Mouse (Mus musculus) G1E (cell line): ENCODE data around the gene Rdh5. TPM values are rescaled to one million over a fixed set of nuclear protein-coding genes. Genes with fewer than 3 reads are reported as not detected.

Source experiments
- ATAC-seq: 2 replicates; pipeline ENCODE4 v1.8.0; 2016; ENCODE audit warnings: mild to moderate bottlenecking; ENCODE audit not compliant: insufficient number of reproducible peaks, poor library complexity, low FRiP score, severe bottlenecking; ENCODE audit errors: extremely low read depth
- DNase-seq: peaks from one replicate; pipeline ENCODE4 v3.0.0; 2012; ENCODE audit warnings: low spot score
- H3K27me3 ChIP-seq: 2 replicates; pipeline ENCODE4 v1.6.1; 2012; ENCODE audit warnings: mild to moderate bottlenecking, low read length, inconsistent platforms; ENCODE audit not compliant: insufficient read depth
- H3K36me3 ChIP-seq: replicated peaks from 2 replicates; pipeline ENCODE3; 2012; ENCODE audit warnings: mild to moderate bottlenecking, inconsistent platforms
- H3K4me1 ChIP-seq: 2 replicates; pipeline ENCODE4 v1.6.1; 2012; ENCODE audit warnings: low read depth, low read length, inconsistent platforms, mixed read lengths; ENCODE audit not compliant: insufficient read depth
- H3K4me3 ChIP-seq: 2 replicates; pipeline ENCODE4 v1.5.1; 2012; ENCODE audit warnings: low read depth, mild to moderate bottlenecking, inconsistent platforms, low read length, moderate library complexity, mixed read lengths
- H3K9me3 ChIP-seq: replicated peaks from 2 replicates; pipeline ENCODE4 v1.6.1; 2012; ENCODE audit warnings: inconsistent platforms
- CTCF ChIP-seq: IDR thresholded peaks from 2 replicates; pipeline ENCODE4 v1.5.1; 2012; ENCODE audit warnings: low read depth, low read length, inconsistent platforms, mixed read lengths
- GATA1 ChIP-seq: IDR thresholded peaks from 2 replicates; pipeline ENCODE4 v1.6.1; 2012; ENCODE audit warnings: borderline replicate concordance, low read length, inconsistent platforms, mixed read lengths
- GATA2 ChIP-seq: IDR thresholded peaks from 2 replicates; pipeline ENCODE4 v1.6.1; 2012; ENCODE audit warnings: low read depth, low read length, inconsistent platforms, borderline replicate concordance
- POLR2AphosphoS5 ChIP-seq: IDR thresholded peaks from 2 replicates; pipeline ENCODE4 v1.6.1; 2012; ENCODE audit warnings: low read depth, low read length, inconsistent platforms; ENCODE audit not compliant: insufficient replicate concordance
- TAL1 ChIP-seq: conservative IDR thresholded peaks from 2 replicates; pipeline ENCODE4 v1.6.1; 2012; ENCODE audit warnings: low read depth, low read length, inconsistent platforms, mixed read lengths
- polyA plus RNA-seq: library from polyadenylated mRNA; stranded (reverse); fragments of >175 nt; gene quantifications from 2 replicates; pipeline ENCODE4 v1.2.3, GENCODE M21; 2012
- total RNA-seq, 2 experiments: library from RNA; stranded (forward) in 1 of 2; stranded (reverse) in 1 of 2; fragments of 200-1000 nt in 1 of 2; fragments of >200 nt in 1 of 2; fragmentation: Nextera tagmentation in 1 of 2; gene quantifications; 2 replicates each; pipeline ENCODE4 v1.2.3; 2014 to 2017

Rdh5 gene
- total and polyA plus RNA-seq, 3 experiments, result 1.2 to 7.1 (median 2.6) TPM

- peak overlapping the region; percentile 90 for H3K4me3 ChIP-seq
- no peaks in the 10 kb centered on the region for H3K9me3 ChIP-seq
- no peaks in the 10 kb centered on the region for H3K27me3 ChIP-seq
- H3K4me1 ChIP-seq, result peaks cover 24% of the 10 kb centered on the region
- ATAC-seq, result no peak
- H3K36me3 ChIP-seq, result peaks cover 48% of the 10 kb centered on the region
- TF ChIP-seq GATA2 (no peak), TAL1 (no peak), CTCF (no peak), POLR2AphosphoS5 (no peak), GATA1 (no peak)
- no peak for DNase-seq
Observed at GRCm38 (mm10) chr10:128921883-128922821, 536 bp downstream of the Rdh5 start.

GRCm38 (mm10) chr10:128921251-128921650 is 1.4 kb downstream of the Rdh5 start:
- no peaks in the 10 kb centered on the region for H3K9me3 ChIP-seq
- ATAC-seq, result no peak
- no peaks in the 10 kb centered on the region for H3K27me3 ChIP-seq
- peaks cover 55% of the 10 kb centered on the region for H3K36me3 ChIP-seq
- H3K4me3 ChIP-seq, result no peak overlapping the region
- no peak for DNase-seq
- peaks cover 24% of the 10 kb centered on the region for H3K4me1 ChIP-seq
- TF ChIP-seq GATA2 (no peak), CTCF (no peak), GATA1 (no peak), TAL1 (no peak), POLR2AphosphoS5 (no peak)

GRCm38 (mm10) chr10:128920736-128921161 is 1.9 kb downstream of the Rdh5 start:
- Histone ChIP-seq H3K9me3 (no peaks in the 10 kb centered on the region), H3K36me3 (peaks cover 55% of the 10 kb centered on the region), H3K27me3 (no peaks in the 10 kb centered on the region), H3K4me1 (peaks cover 24% of the 10 kb centered on the region), H3K4me3 (no peak overlapping the region)
- no peak for ATAC-seq
- DNase-seq, result no peak
- TF ChIP-seq CTCF, result no peak
- no peak for TF ChIP-seq TAL1
- no peak for TF ChIP-seq GATA2
- TF ChIP-seq POLR2AphosphoS5, result no peak
- no peak for TF ChIP-seq GATA1

DNA sequence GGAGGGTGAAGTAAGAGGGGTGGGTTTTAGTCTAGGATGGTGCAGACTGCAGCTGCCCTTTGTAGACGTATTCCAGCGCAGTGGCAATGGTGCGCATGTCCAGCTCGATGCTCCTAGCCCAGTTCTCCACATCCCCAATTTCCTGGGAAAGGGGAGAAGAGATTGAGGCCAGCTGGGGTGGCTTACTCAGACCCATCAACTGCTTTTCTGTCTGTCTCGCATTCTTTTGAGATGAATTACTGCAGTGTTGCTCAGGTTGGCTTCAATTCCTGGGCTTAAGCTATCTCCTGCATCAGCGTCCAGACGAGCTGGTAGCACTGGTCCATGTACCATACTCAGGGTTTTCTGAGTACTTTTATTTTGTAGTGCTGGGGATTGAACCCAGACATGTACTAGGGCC is 2.7 kb downstream of the Rdh5 start:
- Histone ChIP-seq H3K4me3 (no peak overlapping the region), H3K4me1 (peaks cover 24% of the 10 kb centered on the region), H3K9me3 (no peaks in the 10 kb centered on the region), H3K27me3 (no peaks in the 10 kb centered on the region), H3K36me3 (peaks cover 55% of the 10 kb centered on the region)
- DNase-seq (no peak), ATAC-seq (no peak)
- TF ChIP-seq CTCF, result no peak
- TF ChIP-seq GATA1, result no peak
- no peak for TF ChIP-seq TAL1
- TF ChIP-seq GATA2, result no peak
- TF ChIP-seq POLR2AphosphoS5, result no peak

GRCm38 (mm10) chr10:128919203-128919631 is 3.5 kb downstream of the Rdh5 start:
- H3K36me3 ChIP-seq, result peaks cover 55% of the 10 kb centered on the region
- H3K27me3 ChIP-seq, result no peaks in the 10 kb centered on the region
- H3K4me1 ChIP-seq, result peaks cover 23% of the 10 kb centered on the region
- no peak for DNase-seq
- no peaks in the 10 kb centered on the region for H3K9me3 ChIP-seq
- ATAC-seq, result no peak
- no peak overlapping the region for H3K4me3 ChIP-seq
- TF ChIP-seq POLR2AphosphoS5, result no peak
- no peak for TF ChIP-seq CTCF
- no peak for TF ChIP-seq GATA2
- TF ChIP-seq TAL1, result no peak
- no peak for TF ChIP-seq GATA1

- peaks cover 6% of the 10 kb centered on the region for H3K27me3 ChIP-seq
- DNase-seq (no peak), ATAC-seq (no peak)
- no peaks in the 10 kb centered on the region for H3K9me3 ChIP-seq
- H3K4me3 ChIP-seq, result no peak overlapping the region
- peaks cover 13% of the 10 kb centered on the region for H3K4me1 ChIP-seq
- no peak for TF ChIP-seq TAL1
- no peak for TF ChIP-seq CTCF
- no peak for TF ChIP-seq GATA2
- TF ChIP-seq GATA1, result no peak
- no peak for TF ChIP-seq POLR2AphosphoS5
- H3K36me3 ChIP-seq, result peaks cover 55% of the 10 kb centered on the region
Observed at GRCm38 (mm10) chr10:128918246-128918645, 4.4 kb downstream of the Rdh5 start.
